Mouse (Mus musculus): Measurements from ENCODE around the gene Dnajc19. TPM values are rescaled to one million over a fixed set of nuclear protein-coding genes. Genes with fewer than 3 reads are reported as not detected.

Gene Dnajc19
- total RNA-seq (2014; fragmentation: Nextera tagmentation) (128 and 161 TPM in 2 replicates), total RNA-seq (2017) (166 and 185 TPM in 2 replicates)

DNA sequence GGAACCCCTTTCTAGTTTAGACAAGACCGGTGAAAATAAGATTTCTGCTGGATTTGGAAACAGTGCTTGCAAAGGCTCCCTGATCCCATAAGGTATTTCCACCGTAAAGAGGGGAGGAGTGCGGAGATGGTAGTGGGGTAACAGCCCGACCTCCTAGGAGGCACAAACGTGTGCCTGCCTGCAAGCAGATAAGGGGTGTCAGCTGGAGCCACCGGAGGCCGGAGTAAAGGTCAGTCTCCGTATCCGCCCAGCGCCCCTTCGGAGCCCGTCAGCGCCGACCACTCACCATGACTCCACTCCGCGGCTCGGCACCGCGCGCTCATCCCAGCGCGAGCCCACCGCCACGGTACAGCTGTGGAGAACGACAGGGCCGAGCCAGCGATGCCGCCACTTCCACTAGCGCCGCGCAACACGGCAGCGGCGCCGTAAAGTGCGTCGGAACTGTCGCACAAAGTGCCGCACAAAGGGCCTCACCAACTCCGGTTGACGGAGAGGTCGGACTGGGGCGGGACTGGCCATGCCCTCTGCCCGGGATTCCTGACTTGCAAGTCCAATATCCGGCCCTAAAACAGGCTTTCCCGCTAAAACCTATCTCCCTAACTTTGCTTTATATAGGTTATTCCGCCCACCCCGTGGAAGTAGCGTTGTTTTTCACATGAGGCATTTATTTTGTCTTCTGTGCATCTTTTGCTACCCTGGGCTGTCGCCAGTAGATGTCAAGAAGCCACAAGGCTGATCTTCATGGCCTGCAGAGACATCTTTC, at the start of gene Dnajc19:
Dnajc19 (minus strand) TSS at position 422 of the 763 bp plus-strand sequence.
- peak; percentile 98 for ATAC-seq (replicated peaks; ENCODE audit: poor library complexity, severe bottlenecking)

DNA sequence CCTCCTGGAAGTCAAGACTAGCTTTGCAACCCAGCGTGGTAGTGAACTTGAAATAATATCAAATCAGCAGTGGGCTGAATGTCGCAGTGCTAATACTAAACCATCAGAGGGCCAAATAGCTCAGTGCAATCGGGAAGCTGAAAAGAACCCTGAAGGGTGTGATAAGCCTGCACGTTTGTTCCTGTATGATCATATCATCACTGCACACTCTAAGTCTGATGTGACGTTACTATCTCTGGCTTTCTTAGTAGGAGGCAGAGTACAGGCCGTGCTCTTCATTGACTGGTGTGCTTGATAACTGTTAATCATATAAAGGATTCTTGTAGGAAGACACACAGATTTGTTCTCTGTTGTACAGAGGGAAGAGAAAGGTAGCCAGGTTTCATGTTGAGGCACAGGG, 48.8 kb upstream of the Dnajc19 start:
- ATAC-seq (replicated peaks; ENCODE audit: poor library complexity, severe bottlenecking): no peak

DNA sequence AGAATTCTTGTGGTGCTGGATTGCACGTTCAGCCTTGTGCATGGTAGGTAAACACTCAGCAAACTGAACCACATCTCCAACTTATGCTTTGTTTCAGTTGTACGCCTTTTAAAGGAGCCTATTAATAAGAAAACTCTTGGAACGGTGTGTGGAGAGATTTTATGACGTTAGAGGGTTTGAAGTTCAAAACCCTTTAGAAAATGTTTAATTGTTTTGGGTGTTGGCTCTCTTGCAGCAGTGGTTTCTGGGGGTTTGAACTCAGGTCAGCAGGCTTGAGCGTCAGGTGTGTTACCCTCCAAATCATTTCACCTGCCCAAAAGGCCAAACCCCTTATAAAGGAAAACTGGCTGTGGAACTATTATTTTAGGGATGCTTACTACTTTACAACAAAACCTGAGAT, 40.2 kb upstream of the Dnajc19 start:
- no peak for ATAC-seq (replicated peaks; ENCODE audit: poor library complexity, severe bottlenecking)

DNA sequence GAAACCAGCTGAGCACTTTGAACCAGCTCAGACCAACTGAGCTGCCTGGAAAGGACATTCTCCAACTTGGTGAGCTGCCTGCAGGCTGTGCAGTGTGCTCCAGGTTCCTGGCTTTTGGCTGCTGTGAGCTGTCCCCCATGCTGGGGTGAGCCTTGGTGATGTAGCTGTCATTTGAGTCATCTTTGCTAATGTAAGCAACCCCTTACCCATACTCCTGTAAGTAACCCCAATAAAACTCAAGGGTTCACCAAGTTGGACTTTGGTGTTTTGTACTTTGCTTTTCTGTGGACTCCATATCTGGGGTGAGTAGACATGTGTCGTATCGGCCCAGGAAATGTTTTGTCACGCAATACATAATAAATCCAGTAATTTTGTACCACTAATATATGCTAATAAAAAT, 39.7 kb upstream of the Dnajc19 start:
- ATAC-seq (replicated peaks; ENCODE audit: poor library complexity, severe bottlenecking): no peak

- no peak for ATAC-seq (replicated peaks; ENCODE audit: poor library complexity, severe bottlenecking)
Observed at GRCm38 (mm10) chr3:34119869-34120268, 38.7 kb upstream of the Dnajc19 start.

DNA sequence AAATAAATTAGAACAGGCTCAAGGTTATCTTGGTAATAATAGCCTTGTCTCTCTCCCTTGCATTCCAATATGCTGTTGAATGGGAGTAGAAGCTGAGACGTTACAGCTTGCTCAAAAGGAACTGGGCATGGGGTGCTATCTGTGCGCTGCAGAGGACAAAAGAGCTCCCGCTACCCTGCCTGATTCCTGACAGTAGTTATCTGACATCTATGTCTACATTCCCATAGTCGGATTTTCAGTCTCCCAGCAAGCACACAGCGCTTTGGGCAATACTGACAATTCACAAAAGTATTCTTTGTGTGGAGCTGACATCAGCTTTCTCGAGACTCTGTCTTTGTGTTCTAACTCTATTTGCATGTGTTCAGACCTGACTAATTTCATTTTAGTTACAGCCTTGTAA, 34.7 kb upstream of the Dnajc19 start:
- no peak for ATAC-seq (replicated peaks; ENCODE audit: poor library complexity, severe bottlenecking)

- ATAC-seq (replicated peaks; ENCODE audit: poor library complexity, severe bottlenecking): no peak
Observed at GRCm38 (mm10) chr3:34111941-34112685, 31.0 kb upstream of the Dnajc19 start.

- no peak for ATAC-seq (replicated peaks; ENCODE audit: poor library complexity, severe bottlenecking)
Observed at GRCm38 (mm10) chr3:34107631-34108030, 26.5 kb upstream of the Dnajc19 start.

GRCm38 (mm10) chr3:34106421-34106820, 25.3 kb upstream of the Dnajc19 start:
- no peak for ATAC-seq (replicated peaks; ENCODE audit: poor library complexity, severe bottlenecking)

GRCm38 (mm10) chr3:34103902-34104672, 23.0 kb upstream of the Dnajc19 start:
- no peak for ATAC-seq (replicated peaks; ENCODE audit: poor library complexity, severe bottlenecking)

GRCm38 (mm10) chr3:34102891-34103290, 21.8 kb upstream of the Dnajc19 start:
- no peak for ATAC-seq (replicated peaks; ENCODE audit: poor library complexity, severe bottlenecking)

GRCm38 (mm10) chr3:34083655-34084054, 2.5 kb upstream of the Dnajc19 start:
- ATAC-seq (replicated peaks; ENCODE audit: poor library complexity, severe bottlenecking): no peak

GRCm38 (mm10) chr3:34081929-34082328, 808 bp upstream of the Dnajc19 start:
- ATAC-seq (replicated peaks; ENCODE audit: poor library complexity, severe bottlenecking): no peak

DNA sequence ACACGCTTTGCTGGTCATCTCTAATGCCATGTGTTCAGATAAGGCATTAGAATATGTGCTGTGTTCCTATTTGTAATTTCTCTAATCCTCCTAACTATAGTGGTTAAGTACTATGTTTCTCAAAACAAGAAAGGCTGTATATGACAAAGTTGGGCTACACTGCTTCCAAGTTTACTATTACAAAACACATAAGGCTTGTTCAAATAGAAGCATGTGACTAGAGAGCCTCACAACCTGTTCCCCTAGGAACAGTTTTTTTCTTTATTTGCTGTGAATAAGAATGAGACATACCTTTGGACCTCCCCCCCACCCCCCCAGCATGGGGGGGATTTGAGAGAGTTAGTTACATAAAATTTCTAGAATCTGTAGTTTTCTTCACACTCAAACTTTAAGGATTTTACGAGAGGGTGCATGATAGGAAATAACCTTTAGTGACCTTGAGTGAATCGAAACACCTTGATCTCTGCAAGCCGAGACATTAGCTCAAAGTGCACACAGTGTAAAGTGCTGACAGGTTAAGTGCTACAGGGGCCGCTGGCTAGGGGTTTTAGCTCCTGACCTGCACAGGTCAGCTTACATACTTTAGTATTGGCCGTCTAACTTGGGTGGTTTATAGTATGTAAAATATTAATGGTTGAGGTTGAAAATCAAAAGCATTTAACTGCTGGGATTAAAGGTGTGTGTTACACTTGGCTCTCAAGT, 4.9 kb downstream of the Dnajc19 start:
- no peak for ATAC-seq (replicated peaks; ENCODE audit: poor library complexity, severe bottlenecking)

- ATAC-seq (replicated peaks; ENCODE audit: poor library complexity, severe bottlenecking): no peak
Observed at GRCm38 (mm10) chr3:34072726-34073125, 8.4 kb downstream of the Dnajc19 start.

DNA sequence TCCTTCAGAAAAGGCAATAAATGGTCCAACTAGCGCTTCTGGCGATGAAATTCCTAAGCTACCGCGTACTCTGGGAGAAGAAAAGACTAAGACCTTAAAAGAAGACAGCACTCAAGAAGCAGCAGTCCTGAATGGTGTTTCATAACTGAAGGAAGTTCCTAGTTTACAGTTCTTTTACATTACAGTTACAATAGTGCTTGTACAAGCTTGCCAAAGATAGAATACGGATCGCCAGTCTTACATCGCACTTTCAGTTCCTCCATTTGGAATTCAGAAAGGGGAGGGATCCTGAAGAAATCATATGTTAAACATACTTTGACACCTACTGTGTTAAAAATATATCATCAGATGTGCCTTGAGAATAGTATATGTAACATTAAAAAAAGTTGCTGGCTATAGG, 12.2 kb downstream of the Dnajc19 start:
- peak; percentile 98 for ATAC-seq (replicated peaks; ENCODE audit: poor library complexity, severe bottlenecking)

GRCm38 (mm10) chr3:34062352-34062751, 18.8 kb downstream of the Dnajc19 start:
- ATAC-seq (replicated peaks; ENCODE audit: poor library complexity, severe bottlenecking): peak; percentile 59

GRCm38 (mm10) chr3:34041990-34042389, 39.1 kb downstream of the Dnajc19 start:
- ATAC-seq (replicated peaks; ENCODE audit: poor library complexity, severe bottlenecking): no peak

GRCm38 (mm10) chr3:34035706-34036105, 45.4 kb downstream of the Dnajc19 start:
- no peak for ATAC-seq (replicated peaks; ENCODE audit: poor library complexity, severe bottlenecking)

DNA sequence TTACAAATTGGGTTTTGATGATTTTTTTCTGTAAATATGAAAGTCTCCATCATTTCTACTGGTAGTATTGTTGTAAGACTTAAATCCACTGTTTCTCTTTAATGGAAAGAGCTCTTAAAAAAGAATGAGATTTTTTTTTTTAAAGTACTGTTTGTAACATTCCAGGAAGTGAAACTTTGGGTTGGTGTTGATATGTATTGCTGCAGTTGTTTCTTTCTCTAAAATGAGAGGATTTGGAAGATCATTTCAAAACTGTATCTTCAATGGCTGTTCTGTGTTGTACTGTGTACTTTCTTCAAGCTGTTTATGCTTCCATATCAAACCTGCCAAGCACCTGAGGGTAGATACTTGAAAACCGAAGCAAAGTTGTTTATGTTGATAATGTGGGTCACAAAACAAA, 46.3 kb downstream of the Dnajc19 start:
- ATAC-seq (replicated peaks; ENCODE audit: poor library complexity, severe bottlenecking): peak; percentile 52
